In genomic region chr5:9663416-9663815, GRCm38 (mm10) we compare ENCODE assay signal across 14 mouse cellular contexts.
"Had no signal": no experiment of that assay in that cellular context is flagged by ENCODE, and none has a peak within 500 bp of the region (broad histone marks: within the 10 kb centered on the region; RNA-seq: fewer than 3 reads in every experiment).

No protein-coding gene starts in this region.

- DNase-seq: gastrocnemius, postnatal 14 days; gastrocnemius, postnatal 36 days; heart, adult 11 months; heart, adult 2 months; heart, postnatal 14 days; heart, postnatal 36 days; kidney, adult 11 months; kidney, adult 2 months; kidney, adult 9 months; kidney, postnatal 14 days; kidney, postnatal 36 days; layer of hippocampus, adult 9-11 months; layer of hippocampus, postnatal 36 days; left cerebral cortex, postnatal 4 days had no signal
